Mouse (Mus musculus): Measurements from ENCODE around the gene Frrs1l. TPM values are rescaled to one million over a fixed set of nuclear protein-coding genes. Genes with fewer than 3 reads are reported as not detected.

Gene Frrs1l
- polyA plus RNA-seq, 1 experiment from 2014 or later, result 0.14 TPM

DNA sequence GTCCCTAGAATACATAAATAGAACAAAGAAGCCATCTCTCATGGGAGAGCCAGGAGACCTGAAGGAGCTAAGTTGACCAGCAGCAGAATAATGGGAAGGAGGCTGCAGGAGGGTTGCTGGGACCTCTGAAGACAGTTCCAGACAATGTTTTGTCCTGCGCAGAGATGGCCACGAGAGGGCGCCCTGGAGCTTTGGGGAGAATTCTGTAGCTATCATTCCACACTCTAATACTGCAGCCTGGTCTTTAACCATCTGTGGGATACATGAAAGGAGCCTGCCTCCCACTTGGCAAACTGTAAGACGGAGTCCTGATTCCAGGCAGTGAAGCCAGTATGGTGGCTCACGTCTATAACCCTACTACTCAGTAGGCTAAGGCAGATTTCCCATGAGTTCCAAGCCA lies 27.0 kb upstream of the Frrs1l start:
- H3K4me2 ChIP-seq, result no peak overlapping the region
- no peak overlapping the region for H3K4me3 ChIP-seq (ENCODE audit: low read depth, low read length)
- 26% methylated on average over 5 of the region's 5 CpGs for WGBS (ENCODE audit: insufficient replicate concordance)
- H3K4me1 ChIP-seq (ENCODE audit: control insufficient read depth, insufficient read depth, low read length), result no peaks in the 10 kb centered on the region
- no peaks in the 10 kb centered on the region for H3K36me3 ChIP-seq (ENCODE audit: control insufficient read depth, insufficient read depth, low read length)
- H3K27me3 ChIP-seq (ENCODE audit: control insufficient read depth, insufficient read depth, low read length), result peaks cover 7% of the 10 kb centered on the region
- no peak for ATAC-seq (replicated peaks; ENCODE audit: insufficient number of reproducible peaks, low FRiP score, low TSS enrichment)
- no peak overlapping the region for H3K9ac ChIP-seq (ENCODE audit: low read depth, low read length)
- no peak overlapping the region for H3K27ac ChIP-seq (ENCODE audit: low read depth, low read length)
- H3K9me3 ChIP-seq (replicated peaks; ENCODE audit: control insufficient read depth, low read length), result no peaks in the 10 kb centered on the region

DNA sequence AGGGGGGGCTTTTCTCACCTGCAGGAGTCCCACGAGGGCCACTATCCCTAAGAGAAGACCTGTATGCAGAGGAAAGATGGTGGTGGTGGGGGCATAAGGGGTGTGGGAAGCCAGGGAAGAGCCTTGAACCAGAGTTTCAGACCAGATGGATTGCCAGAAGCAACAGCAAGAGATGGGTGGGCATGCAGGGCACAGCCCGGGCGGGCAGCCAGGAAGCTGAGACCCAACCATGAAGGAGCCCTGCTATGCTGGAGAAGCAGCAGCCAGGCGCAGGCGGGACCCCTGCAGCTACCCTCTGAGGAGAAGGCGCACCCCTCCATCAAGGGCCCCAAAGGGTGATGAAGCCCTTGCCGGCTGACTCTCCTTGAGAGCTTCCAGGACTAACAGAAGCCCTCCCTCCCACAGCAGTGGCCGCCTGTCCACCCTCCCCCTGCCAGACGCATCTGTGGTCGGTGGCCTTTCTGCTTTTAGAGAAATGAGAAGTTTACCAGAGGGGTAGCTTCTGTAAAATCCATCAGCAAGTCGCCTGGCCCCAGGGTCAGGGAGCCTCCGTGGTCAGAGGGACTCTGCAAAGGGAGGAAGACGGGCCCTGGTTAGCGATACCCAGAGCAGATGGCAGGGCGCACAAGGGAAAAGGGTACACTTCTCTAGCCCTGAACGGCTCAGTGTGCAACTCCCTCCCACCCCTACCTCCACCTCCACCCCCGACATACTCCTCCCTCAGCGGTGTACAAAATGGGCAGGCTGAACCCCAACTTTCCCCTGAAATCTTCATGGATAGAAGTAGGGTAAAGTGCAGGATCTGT lies 26.4 kb upstream of the Frrs1l start:
- H3K9ac ChIP-seq (ENCODE audit: low read depth, low read length), result no peak overlapping the region
- WGBS (ENCODE audit: insufficient replicate concordance), result 43% methylated on average over 17 of the region's 18 CpGs
- H3K4me1 ChIP-seq (ENCODE audit: control insufficient read depth, insufficient read depth, low read length), result no peaks in the 10 kb centered on the region
- H3K36me3 ChIP-seq (ENCODE audit: control insufficient read depth, insufficient read depth, low read length), result no peaks in the 10 kb centered on the region
- peaks cover 7% of the 10 kb centered on the region for H3K27me3 ChIP-seq (ENCODE audit: control insufficient read depth, insufficient read depth, low read length)
- H3K4me2 ChIP-seq, result no peak overlapping the region
- no peak overlapping the region for H3K27ac ChIP-seq (ENCODE audit: low read depth, low read length)
- no peak overlapping the region for H3K4me3 ChIP-seq (ENCODE audit: low read depth, low read length)
- no peak for ATAC-seq (replicated peaks; ENCODE audit: insufficient number of reproducible peaks, low FRiP score, low TSS enrichment)
- H3K9me3 ChIP-seq (replicated peaks; ENCODE audit: control insufficient read depth, low read length), result no peaks in the 10 kb centered on the region

DNA sequence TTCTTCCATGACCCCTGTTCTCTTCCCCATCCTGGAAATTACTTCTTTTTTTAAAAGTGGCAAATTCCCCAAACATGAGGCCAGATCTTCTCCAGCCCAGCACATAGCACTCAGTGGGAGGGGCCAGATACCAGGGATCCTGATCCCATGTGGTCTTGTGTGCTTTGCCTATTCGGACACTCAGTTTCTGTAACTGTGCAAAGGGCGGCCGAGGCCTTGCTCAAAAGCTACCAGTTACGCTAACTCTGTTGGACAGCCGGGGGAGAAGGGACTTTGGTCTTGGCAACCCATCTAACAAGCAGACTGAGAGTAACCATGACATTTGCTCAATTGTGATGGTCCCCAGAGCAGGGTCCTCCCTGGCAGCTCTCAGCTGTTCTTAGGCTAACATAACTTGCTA lies 24.8 kb upstream of the Frrs1l start:
- Histone ChIP-seq H3K27me3 (ENCODE audit: control insufficient read depth, insufficient read depth, low read length) (peaks cover 7% of the 10 kb centered on the region), H3K9ac (ENCODE audit: low read depth, low read length) (no peak overlapping the region), H3K27ac (ENCODE audit: low read depth, low read length) (no peak overlapping the region), H3K4me3 (ENCODE audit: low read depth, low read length) (no peak overlapping the region), H3K36me3 (ENCODE audit: control insufficient read depth, insufficient read depth, low read length) (no peaks in the 10 kb centered on the region), H3K9me3 (replicated peaks; ENCODE audit: control insufficient read depth, low read length) (no peaks in the 10 kb centered on the region), H3K4me1 (ENCODE audit: control insufficient read depth, insufficient read depth, low read length) (no peaks in the 10 kb centered on the region), H3K4me2 (no peak overlapping the region)
- no peak for ATAC-seq (replicated peaks; ENCODE audit: insufficient number of reproducible peaks, low FRiP score, low TSS enrichment)
- WGBS (ENCODE audit: insufficient replicate concordance), result 79% methylated on average over 5 of the region's 5 CpGs

DNA sequence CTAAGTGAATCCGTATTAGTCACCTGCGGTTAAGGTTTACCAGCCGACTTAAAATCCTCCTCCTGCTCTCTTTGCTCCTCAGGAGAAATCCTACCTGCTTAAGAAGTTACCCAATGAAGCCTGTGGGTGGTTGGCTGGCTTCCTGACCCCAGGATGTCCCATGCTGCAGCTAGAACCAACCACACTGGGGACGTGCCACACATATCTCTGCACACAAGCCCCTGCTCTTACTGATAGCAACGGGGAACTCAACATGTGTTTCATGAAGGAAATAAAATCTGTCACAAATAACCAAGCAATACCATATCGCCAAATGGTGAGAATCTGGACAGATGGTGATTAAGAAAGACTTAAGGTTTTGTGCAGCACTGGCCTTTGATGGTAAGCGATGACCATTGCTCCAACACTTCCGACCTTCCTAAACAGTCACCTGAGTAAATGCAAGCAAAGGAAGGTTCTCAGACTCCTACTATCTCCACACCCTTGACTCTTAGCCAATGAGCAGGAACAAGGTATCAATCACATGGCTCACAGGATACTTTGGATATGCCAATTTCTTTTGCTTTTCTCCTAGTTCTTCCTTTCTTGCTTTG lies 21.4 kb upstream of the Frrs1l start:
- H3K4me2 ChIP-seq, result no peak overlapping the region
- no peak overlapping the region for H3K4me3 ChIP-seq (ENCODE audit: low read depth, low read length)
- H3K27ac ChIP-seq (ENCODE audit: low read depth, low read length), result no peak overlapping the region
- WGBS (ENCODE audit: insufficient replicate concordance), result 51% methylated on average over 8 of the region's 8 CpGs
- peaks cover 10% of the 10 kb centered on the region for H3K27me3 ChIP-seq (ENCODE audit: control insufficient read depth, insufficient read depth, low read length)
- H3K9me3 ChIP-seq (replicated peaks; ENCODE audit: control insufficient read depth, low read length), result no peaks in the 10 kb centered on the region
- H3K9ac ChIP-seq (ENCODE audit: low read depth, low read length), result no peak overlapping the region
- no peaks in the 10 kb centered on the region for H3K36me3 ChIP-seq (ENCODE audit: control insufficient read depth, insufficient read depth, low read length)
- no peak for ATAC-seq (replicated peaks; ENCODE audit: insufficient number of reproducible peaks, low FRiP score, low TSS enrichment)
- H3K4me1 ChIP-seq (ENCODE audit: control insufficient read depth, insufficient read depth, low read length), result no peaks in the 10 kb centered on the region

DNA sequence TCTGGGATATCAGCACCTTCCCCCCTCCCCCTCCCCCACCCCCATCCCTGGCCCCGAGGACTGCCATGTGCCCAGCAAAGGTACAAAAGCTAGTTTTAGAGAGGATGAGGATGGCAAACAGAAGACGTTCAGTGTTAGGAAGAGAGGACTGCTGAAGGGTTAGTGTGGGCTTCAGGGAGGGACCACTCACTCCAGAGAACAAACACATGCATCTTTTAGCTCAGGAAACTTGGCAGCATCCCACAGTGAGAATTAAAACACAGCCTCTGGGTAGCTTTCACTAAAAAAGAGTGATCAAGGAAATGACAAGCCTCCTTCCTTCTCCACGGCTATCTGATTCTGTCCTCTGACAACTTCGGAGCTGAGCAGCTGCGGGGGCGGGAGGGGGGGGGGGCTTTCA lies 20.7 kb upstream of the Frrs1l start:
- H3K9ac ChIP-seq (ENCODE audit: low read depth, low read length), result no peak overlapping the region
- H3K27ac ChIP-seq (ENCODE audit: low read depth, low read length), result no peak overlapping the region
- 15% methylated on average over 6 of the region's 6 CpGs for WGBS (ENCODE audit: insufficient replicate concordance)
- H3K4me3 ChIP-seq (ENCODE audit: low read depth, low read length), result no peak overlapping the region
- H3K4me1 ChIP-seq (ENCODE audit: control insufficient read depth, insufficient read depth, low read length), result no peaks in the 10 kb centered on the region
- H3K9me3 ChIP-seq (replicated peaks; ENCODE audit: control insufficient read depth, low read length), result no peaks in the 10 kb centered on the region
- H3K36me3 ChIP-seq (ENCODE audit: control insufficient read depth, insufficient read depth, low read length), result no peaks in the 10 kb centered on the region
- ATAC-seq (replicated peaks; ENCODE audit: insufficient number of reproducible peaks, low FRiP score, low TSS enrichment), result no peak
- H3K4me2 ChIP-seq, result no peak overlapping the region
- H3K27me3 ChIP-seq (ENCODE audit: control insufficient read depth, insufficient read depth, low read length), result peaks cover 8% of the 10 kb centered on the region

DNA sequence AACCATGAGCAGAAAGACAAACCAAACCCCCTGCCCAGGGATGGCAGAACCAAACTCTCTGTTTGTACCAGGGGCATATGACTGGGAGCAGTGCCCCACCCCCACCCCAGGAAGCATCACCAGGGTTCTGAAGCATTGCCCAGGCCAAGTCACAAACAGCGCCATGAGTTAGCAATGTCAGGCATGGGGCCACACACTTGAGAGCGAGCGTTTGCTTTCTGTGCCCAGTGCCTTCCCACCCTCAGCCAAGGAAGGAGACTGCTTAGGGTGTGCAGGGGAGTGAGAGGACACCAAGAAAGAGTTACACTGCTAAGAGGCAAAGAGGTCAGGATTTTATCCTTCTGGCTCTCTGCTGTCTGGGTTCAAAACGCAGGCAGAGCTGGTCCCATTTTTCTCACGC lies 20.2 kb upstream of the Frrs1l start:
- Histone ChIP-seq H3K27me3 (ENCODE audit: control insufficient read depth, insufficient read depth, low read length) (peaks cover 8% of the 10 kb centered on the region), H3K4me1 (ENCODE audit: control insufficient read depth, insufficient read depth, low read length) (no peaks in the 10 kb centered on the region), H3K9me3 (replicated peaks; ENCODE audit: control insufficient read depth, low read length) (no peaks in the 10 kb centered on the region), H3K27ac (ENCODE audit: low read depth, low read length) (no peak overlapping the region), H3K4me2 (no peak overlapping the region), H3K4me3 (ENCODE audit: low read depth, low read length) (no peak overlapping the region), H3K36me3 (ENCODE audit: control insufficient read depth, insufficient read depth, low read length) (no peaks in the 10 kb centered on the region), H3K9ac (ENCODE audit: low read depth, low read length) (no peak overlapping the region)
- WGBS (ENCODE audit: insufficient replicate concordance), result 37% methylated on average over 5 of the region's 5 CpGs
- ATAC-seq (replicated peaks; ENCODE audit: insufficient number of reproducible peaks, low FRiP score, low TSS enrichment), result no peak

DNA sequence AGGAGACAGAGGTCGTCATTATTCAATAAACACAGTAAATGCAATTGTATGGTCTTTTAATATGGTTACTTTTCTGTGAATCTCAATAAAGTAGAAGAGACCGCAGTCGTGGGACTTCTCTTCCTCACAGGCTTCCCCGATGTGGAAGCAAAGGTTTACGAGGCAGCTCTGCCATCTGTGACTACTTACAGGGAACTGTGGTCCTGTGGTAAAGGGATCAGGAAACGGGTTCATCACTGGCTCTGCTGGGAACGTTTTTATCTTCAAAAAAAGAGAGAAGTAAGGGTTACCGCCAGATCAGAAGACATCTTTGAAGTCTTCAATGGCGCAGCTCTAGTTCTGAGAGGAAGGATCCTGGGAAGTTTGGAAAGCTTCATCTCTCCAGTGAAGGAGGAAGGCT lies 17.5 kb upstream of the Frrs1l start:
- Histone ChIP-seq H3K36me3 (ENCODE audit: control insufficient read depth, insufficient read depth, low read length) (no peaks in the 10 kb centered on the region), H3K27me3 (ENCODE audit: control insufficient read depth, insufficient read depth, low read length) (peaks cover 4% of the 10 kb centered on the region)
- no peak for ATAC-seq (replicated peaks; ENCODE audit: insufficient number of reproducible peaks, low FRiP score, low TSS enrichment)

DNA sequence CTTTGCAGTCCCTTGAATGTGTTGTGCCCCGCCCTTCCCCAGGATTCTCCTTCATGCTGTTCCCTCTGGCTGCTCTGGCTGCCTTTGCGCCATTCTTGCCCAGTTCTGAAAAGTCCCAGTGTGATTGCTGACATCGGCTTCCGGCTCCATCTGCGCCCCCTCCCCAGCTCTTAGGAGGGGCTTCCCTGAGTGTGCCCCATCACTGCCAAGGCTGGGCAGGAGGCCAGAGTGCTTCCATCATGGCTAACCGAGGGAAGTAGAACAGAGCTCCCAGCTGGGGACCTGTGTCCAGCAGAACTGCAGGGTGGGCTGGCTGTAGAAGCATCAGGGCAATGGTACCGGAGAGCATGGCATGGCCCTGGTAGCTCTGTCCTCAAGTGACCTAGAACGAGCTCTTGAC lies 14.8 kb upstream of the Frrs1l start:
- Histone ChIP-seq H3K4me2 (no peak overlapping the region), H3K9ac (ENCODE audit: low read depth, low read length) (no peak overlapping the region), H3K4me1 (ENCODE audit: control insufficient read depth, insufficient read depth, low read length) (no peaks in the 10 kb centered on the region), H3K36me3 (ENCODE audit: control insufficient read depth, insufficient read depth, low read length) (no peaks in the 10 kb centered on the region), H3K9me3 (replicated peaks; ENCODE audit: control insufficient read depth, low read length) (no peaks in the 10 kb centered on the region), H3K4me3 (ENCODE audit: low read depth, low read length) (no peak overlapping the region), H3K27ac (ENCODE audit: low read depth, low read length) (no peak overlapping the region), H3K27me3 (ENCODE audit: control insufficient read depth, insufficient read depth, low read length) (0 out of 2 replicates have a peak, but pooled peaks cover 4% of the 10 kb centered on the region)
- 73% methylated on average over 8 of the region's 8 CpGs for WGBS (ENCODE audit: insufficient replicate concordance)
- no peak for ATAC-seq (replicated peaks; ENCODE audit: insufficient number of reproducible peaks, low FRiP score, low TSS enrichment)

More for the DNA sequence above, 17.5 kb upstream of the Frrs1l start:
- H3K4me1 ChIP-seq (ENCODE audit: control insufficient read depth, insufficient read depth, low read length), result no peaks in the 10 kb centered on the region
- no peak overlapping the region for H3K4me3 ChIP-seq (ENCODE audit: low read depth, low read length)
- no peak overlapping the region for H3K27ac ChIP-seq (ENCODE audit: low read depth, low read length)
- 70% methylated on average over 9 of the region's 9 CpGs for WGBS (ENCODE audit: insufficient replicate concordance)
- H3K9ac ChIP-seq (ENCODE audit: low read depth, low read length), result no peak overlapping the region
- no peaks in the 10 kb centered on the region for H3K9me3 ChIP-seq (replicated peaks; ENCODE audit: control insufficient read depth, low read length)
- no peak overlapping the region for H3K4me2 ChIP-seq

DNA sequence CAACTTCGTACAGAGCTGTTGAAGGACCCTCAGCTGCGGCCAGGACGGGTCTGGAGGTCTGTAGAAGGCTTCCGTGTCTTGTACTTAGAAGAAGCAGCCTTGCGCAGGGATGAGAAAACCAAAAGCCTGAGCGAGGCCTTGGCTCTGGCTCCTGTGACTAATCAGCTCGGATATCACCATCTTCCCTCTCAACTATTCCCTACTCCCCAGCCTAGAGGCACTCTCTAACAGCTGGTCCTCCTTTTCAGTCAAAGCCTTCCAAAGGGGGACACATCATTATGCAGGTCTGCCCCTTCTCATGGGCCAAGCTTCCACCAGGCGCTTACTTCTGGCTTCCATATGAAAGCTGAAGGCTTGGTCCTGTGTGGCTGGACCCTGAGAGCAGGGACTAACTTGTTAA lies 13.7 kb upstream of the Frrs1l start:
- H3K9me3 ChIP-seq (replicated peaks; ENCODE audit: control insufficient read depth, low read length), result no peaks in the 10 kb centered on the region
- no peak for ATAC-seq (replicated peaks; ENCODE audit: insufficient number of reproducible peaks, low FRiP score, low TSS enrichment)
- WGBS (ENCODE audit: insufficient replicate concordance), result 78% methylated on average over 8 of the region's 8 CpGs

More for the DNA sequence above, 13.7 kb upstream of the Frrs1l start:
- Histone ChIP-seq H3K4me3 (ENCODE audit: low read depth, low read length) (no peak overlapping the region), H3K27me3 (ENCODE audit: control insufficient read depth, insufficient read depth, low read length) (0 out of 2 replicates have a peak, but pooled peaks cover 2% of the 10 kb centered on the region), H3K27ac (ENCODE audit: low read depth, low read length) (no peak overlapping the region), H3K9ac (ENCODE audit: low read depth, low read length) (no peak overlapping the region), H3K4me2 (no peak overlapping the region), H3K36me3 (ENCODE audit: control insufficient read depth, insufficient read depth, low read length) (no peaks in the 10 kb centered on the region), H3K4me1 (ENCODE audit: control insufficient read depth, insufficient read depth, low read length) (no peaks in the 10 kb centered on the region)

Measured in heart, embryonic 11.5 days (tissue).